Mouse (Mus musculus): ENCODE measurements around the gene Ermn.

- no peak for TF ChIP-seq CTCF (IDR thresholded peaks at IDR 0.05; ENCODE audit: low read depth)
- TF ChIP-seq EP300 (IDR thresholded peaks at IDR 0.05; ENCODE audit: low read depth): no peak
These were observed 25.9 kb downstream of the Ermn start for GRCm38 (mm10) chr2:58026740-58027139.

All from heart, postnatal 0 days (tissue).